Mouse (Mus musculus) embryo, embryonic 11 days (tissue): ENCODE measurements around the gene Susd5.

Experiments used
- DNase-seq: peaks from one replicate; pipeline ENCODE4 v3.0.0-alpha.2; 2015

The Susd5 gene

DNA sequence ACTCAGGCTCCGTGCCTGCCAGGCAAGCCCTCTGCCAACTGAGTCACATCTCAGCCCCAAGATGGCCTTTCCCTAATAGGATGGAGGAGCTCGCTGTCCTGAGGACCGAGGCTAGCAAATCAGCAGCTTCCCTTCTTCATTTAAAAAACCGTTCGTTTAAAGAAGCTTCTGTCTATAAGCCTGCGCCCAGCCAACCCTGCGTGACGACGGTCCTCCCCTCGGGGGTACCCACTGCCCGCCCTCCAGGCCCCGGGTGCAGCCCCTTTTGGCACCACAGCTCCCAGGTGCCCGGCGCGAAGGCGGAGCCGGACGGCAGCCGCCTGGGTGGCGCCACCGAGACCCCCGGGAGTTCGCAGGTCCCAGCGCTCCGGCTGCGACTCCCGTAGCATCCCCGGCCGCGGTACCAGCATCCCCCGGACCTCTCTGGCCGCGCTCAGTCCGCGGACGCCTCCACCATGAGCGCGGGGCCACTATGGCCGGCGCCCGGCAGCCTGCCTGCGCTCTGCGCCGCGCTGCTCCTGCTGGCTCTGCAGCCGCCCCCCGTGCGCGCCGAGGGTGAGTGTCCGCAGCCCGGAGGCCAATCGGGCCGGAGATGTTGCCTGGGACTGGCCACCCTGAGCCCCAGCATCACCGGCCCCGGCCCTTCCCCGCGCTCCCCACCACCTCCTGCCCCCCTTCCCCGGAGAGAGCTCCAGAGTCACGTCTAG lies at the start of gene Susd5:
TSS of gene Susd5 (plus strand) at position 51 of the 707 bp plus-strand sequence.
- peak; percentile 61 for DNase-seq

- DNase-seq = no peak
These were observed 49.0 kb upstream of the Susd5 start for GRCm38 (mm10) chr9:114007850-114008350.

DNA sequence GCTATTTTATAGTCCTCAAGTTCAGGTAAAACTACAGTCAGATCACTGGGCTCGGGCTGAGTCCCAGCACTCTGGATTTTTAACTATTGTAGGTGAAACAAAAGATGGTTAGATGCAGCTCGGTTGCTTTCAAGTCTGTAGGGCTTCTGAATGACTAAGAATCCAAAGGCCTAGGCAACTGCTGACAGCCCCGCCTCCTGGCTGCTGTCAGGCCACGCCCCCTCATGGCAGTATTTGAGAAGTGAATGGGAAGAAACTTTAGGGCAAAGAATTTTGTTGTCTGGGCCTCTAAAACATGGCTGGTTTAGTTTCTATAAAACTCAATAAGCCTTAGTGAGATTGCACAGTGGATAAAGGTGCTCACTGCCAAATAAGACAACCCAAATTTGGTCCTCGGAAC lies 47.4 kb upstream of the Susd5 start:
- DNase-seq = peak; percentile 32

DNA sequence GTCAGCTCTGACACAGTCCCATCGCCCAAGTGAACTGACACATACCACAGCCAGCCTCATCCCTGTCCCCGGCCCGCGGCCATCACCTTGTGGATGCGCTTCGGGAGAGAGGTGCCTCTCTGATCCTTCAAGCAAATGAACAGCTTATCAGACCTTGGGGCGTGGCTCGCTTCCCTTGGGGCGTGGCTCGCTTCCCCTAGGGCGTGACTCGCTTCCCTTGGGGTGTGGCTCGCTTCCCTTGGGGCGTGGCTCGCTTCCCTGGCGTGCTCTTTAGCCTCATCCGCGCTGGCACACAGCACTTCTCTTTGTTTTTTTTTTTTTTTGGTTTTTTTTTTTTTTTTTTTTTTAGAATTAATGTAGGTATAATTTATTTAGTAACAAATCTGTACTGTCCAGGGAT lies 45.7 kb upstream of the Susd5 start:
- no peak for DNase-seq

DNA sequence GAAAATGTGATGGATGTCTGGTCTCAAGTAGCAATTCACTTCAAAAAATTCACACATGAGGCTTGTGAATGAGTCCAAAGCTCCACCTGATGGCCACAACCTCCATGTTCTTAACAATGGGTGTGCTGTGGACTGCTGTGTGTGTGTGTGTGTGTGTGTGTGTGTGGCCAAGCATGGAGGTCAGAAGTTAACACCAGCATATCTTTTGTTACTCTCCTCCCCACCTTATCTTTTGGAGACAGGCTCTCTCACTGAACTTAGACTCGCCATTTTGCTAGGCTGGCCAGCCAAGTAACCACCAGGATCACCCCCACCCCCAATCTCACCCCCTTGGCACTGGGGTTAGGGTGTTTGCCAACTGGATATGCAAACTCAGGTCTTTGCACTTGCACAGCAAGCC lies 42.9 kb upstream of the Susd5 start:
- no peak for DNase-seq

DNA sequence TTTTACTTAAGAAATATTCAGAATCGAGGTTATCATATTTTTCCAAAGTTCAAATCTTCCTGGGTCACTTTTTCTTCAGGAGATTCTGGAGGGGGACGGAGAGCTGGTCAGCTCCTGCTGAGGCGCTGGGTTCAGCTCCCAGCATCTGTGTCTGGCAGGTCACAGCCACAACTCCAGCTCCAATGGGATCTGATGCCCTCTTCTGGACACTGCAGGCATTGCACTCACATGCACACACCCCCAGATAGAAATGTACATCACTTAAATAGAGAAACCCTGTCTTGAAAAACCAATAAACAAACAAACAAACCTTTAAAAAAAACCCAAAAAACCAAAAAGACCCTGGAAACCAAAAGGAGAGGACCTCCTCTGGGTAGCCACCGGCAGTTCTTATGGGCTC lies 41.2 kb upstream of the Susd5 start:
- no peak for DNase-seq

DNA sequence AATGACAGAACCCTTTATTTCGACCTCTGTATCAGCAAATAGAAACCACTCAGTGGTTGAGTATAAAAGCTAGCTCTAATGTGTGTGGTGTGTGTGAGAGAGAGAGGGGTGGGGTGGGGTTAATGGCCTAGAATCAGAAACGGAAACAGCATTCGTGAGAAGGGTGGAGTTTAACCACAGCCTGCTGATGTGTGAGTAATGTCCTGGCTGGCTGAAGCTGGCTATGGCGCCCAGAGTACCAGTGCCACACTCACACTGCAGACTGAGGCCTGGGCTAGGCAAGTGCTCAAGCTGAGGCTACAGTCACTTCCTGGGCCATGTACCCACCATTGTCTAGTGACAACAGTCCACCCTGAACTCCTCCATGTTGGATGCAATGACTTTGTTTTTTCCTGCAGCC lies 40.5 kb upstream of the Susd5 start:
- DNase-seq = no peak

DNA sequence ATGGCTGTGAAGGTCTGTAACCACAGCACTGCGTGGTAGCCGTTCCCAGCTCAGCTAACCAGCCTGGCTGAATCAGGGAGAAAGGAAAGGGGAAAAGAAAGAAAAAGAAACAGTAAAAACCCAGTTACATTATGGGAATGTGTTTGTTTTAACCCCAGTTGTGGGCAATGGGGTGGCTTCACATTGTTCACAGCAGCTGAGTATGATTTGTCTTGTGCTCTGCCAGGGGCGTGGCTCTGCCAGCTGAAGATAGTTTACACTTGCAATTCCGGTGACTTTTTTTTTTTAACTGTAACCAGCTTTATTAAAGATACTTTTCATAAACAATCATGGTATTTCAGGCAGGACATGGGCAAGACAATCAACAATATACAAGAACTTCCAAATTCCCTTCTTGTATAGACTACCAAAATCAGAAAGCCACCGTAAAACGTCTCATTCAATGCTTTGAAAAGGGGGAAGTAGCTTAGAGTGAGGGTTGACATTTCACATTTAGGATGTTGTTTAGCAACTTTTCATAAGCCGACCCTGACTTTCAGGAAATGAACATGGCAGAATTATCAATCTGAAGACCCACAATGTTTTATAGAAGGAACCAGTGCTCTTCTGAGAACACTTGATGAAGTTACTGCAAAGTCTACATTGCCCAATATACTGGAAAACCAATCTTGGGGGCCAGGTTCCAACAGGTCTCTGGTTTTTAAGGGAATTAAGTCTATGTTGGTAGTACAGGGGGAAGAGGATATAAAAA lies 37.8 kb upstream of the Susd5 start:
- no peak for DNase-seq

DNA sequence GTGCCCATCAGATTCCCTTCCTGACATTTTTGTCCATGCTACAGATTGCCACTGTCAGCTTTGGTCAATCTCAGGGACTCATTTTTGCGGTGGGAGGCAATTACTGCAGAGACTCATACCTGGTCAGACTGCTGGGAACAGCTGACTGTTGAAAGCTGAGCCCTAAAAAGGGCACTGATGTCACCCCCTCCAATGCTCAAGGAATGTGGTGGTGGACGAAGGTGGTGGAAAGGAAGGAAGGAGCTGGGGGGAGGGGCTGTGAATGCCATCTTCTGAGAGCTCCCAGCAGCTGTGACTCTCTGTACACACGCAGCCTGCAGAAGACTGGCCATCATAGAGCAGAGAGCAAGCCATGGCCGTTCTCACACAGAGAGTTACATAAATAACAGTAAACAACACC lies 34.8 kb upstream of the Susd5 start:
- no peak for DNase-seq

DNA sequence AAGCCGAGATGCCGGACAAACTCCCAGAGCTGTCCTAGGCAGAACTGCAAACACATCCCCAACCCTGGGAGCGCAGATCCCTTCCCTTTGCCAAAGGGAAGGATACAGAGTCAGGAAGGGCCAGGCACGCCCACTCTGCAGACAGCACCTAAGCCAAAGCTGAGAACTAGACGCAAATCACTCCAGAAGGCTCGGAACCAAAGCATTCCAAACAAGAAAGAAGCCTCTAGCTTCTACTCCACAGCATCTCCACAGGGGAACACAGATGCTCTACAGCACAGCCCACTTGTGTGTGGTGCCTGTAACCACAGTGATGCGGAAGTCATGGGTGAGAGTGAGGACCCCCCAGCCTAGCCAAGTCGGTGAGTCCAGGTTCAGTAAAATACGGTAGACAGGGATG lies 31.8 kb upstream of the Susd5 start:
- DNase-seq = no peak

DNA sequence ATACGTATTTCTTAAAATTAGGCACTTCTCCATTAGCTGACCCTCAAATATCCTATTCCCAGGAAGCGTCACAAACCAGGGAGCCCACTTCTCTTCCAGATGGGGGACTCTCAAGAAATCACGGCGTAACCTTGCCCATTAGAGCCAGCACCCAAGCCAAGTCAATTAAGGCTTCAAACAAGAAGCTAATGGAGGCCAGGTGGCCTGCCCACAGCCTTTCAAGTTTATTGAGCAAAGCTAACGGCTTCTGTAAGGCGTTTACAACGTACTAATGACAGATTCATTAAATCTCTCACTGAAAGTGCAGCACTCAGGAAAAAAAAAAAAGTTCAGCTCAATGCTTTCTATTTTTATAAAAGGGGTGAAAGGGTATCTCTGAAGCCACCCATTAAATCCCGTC lies 31.1 kb upstream of the Susd5 start:
- peak; percentile 47 for DNase-seq

GRCm38 (mm10) chr9:114026261-114026934 lies 30.5 kb upstream of the Susd5 start:
- peak; percentile 96 for DNase-seq

DNA sequence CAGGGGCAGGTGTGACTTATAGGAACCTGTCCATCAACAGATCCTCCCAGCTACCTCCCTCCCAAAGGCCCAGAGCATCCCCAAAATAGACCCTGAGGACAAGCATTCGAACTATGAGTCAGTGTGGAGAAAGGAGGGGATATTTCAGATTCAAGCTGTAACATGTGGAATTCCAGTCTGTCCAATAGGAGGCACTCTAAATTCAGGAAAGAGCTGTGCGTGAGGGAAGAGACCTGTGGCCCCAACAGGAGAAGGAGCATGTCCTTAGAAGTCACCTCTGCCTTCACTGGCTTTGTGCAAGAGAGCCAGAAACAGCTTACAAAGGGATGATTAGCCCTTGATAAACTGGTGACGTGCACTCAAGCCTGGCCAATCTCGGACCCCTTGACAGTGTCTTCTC lies 16.0 kb upstream of the Susd5 start:
- no peak for DNase-seq

DNA sequence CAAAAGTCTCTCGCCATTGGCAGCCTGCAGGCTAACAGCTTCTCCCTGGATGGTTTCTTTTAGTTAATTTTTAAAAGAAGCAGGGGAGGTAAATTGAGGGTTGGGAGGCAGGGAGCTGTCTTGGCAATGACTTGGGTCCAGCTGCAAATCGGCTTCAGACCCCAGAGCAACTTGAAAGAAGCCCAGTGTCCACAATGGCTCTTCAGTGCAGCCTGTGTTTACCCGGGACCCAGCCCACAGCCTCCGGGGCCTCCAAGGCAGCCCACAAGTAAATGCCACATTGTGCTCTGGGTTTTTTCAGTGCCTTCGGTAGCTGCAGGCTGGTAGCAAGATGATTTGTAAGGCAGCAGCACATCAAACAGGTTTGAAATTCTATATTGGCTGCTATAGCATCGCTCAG lies 14.4 kb upstream of the Susd5 start:
- DNase-seq = no peak

DNA sequence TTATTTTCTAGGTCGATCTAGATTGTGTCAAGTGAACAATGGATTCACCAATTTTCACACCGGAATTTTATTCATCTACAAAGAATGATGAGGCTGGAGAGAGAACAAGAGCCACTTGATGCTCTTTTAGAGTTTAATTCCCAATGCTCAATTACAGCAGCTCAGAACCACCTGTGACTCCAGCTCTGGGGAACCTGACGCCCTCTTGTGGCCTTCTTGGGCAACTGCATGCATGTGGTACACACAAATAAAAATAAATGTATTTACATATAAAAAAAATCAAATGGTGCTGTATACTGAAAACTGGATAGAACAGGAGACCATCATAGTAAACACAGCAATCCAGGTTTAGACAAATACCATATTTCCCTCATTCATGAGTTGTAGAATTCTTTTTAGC lies 12.5 kb upstream of the Susd5 start:
- DNase-seq = no peak

GRCm38 (mm10) chr9:114046028-114046427 lies 10.9 kb upstream of the Susd5 start, which contains the start of gene Fbxl2:
TSS of gene Fbxl2 (minus strand) at chr9:114046191.
- no peak for DNase-seq

- no peak for DNase-seq
These were observed 10.3 kb upstream of the Susd5 start for GRCm38 (mm10) chr9:114046676-114047075.

DNA sequence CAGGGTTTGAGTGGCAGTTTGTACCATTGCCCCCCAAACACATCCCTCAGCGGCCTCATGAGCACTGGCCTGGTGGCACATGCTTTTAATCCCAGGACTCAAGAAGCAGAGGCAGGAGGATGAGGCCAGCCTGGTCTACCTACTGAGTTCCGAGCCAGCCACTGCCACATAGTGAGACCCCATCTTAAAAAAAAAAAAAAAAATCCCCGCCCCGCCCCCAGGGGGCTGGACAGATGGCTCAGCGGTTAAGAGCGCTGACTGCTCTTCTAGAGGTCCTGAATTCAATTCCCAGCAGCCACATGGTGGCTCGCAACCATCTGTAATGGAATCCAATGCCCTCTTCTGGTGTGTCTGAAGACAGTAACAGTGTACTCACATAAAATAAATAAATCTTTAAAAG lies 6.8 kb upstream of the Susd5 start:
- no peak for DNase-seq

DNA sequence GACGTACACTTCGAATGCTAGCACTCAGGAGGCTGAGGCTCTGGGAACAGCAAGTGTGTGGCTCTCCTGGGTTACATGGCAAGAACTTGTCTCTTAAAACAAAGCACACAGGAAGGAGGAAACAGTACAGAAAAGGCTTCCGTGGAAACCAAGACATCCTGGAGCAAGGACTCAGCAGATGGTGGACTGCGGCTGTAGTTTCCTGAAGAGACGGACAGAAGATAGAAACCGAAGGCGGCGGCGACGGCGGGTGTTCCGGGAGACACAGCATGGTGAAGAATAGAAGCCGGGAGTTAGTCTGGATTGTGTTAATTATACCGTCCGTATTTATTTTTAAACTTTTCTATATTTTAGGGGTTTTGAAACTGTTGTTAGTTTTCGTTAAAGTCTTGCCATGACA lies 6.2 kb upstream of the Susd5 start:
- DNase-seq = no peak

- no peak for DNase-seq
These were observed 4.9 kb upstream of the Susd5 start for GRCm38 (mm10) chr9:114052031-114052430.

DNA sequence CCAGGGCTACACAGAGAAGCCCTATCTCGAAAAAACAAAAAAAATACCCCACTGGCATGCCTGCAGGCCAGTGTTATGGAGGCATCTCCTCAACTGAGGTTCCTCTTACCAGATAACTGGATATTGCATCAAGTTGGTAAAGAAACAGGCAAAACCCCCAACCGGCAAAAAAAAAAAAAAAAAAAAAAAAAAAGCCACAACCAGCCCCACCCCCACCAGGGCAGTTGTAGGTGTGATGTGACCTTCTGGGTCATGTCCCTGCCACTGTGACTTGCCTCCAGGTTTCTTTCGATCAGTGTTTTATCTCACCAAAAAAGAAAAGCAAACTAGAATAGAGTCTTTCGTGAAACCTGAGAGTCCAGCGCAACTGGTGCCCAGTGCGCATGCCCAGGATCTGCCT lies 4.1 kb upstream of the Susd5 start:
- no peak for DNase-seq

- DNase-seq = no peak
These were observed 11.6 kb downstream of the Susd5 start for GRCm38 (mm10) chr9:114068494-114069053.

- DNase-seq = no peak
These were observed 12.4 kb downstream of the Susd5 start for GRCm38 (mm10) chr9:114069372-114069771.

GRCm38 (mm10) chr9:114073681-114074080 lies 16.7 kb downstream of the Susd5 start:
- no peak for DNase-seq
